12 mouse cellular contexts compared by ENCODE assay signal in genomic region chr13:38593114-38593513, GRCm38 (mm10). TPM values are rescaled to one million over a fixed set of nuclear protein-coding genes. Genes with fewer than 3 reads are reported as not detected.
DNase-seq lines count a peak whose midpoint lies in the region; ATAC-seq and TF ChIP-seq lines count a peak whose summit lies in the region.
"Had no signal": no experiment of that assay in that cellular context is flagged by ENCODE, and none has a peak within 500 bp of the region (broad histone marks: within the 10 kb centered on the region; RNA-seq: fewer than 3 reads in every experiment).

No protein-coding gene starts in this region.

- TF ChIP-seq EP300 in heart, postnatal 0 days (IDR thresholded peaks at IDR 0.05; ENCODE audit: low read depth) = peak; percentile 77

- peaks cover 7% of the 10 kb centered on the region for H3K4me1 ChIP-seq in heart, postnatal 0 days (ENCODE audit: control insufficient read depth, insufficient read depth)
- H3K4me1 ChIP-seq in lung, embryonic 16.5 days (replicated peaks; ENCODE audit: control insufficient read depth, insufficient read depth, low read length) = no peaks in the 10 kb centered on the region
- H3K4me1 ChIP-seq in midbrain, postnatal 0 days (ENCODE audit: insufficient read depth, low read length) = no peaks in the 10 kb centered on the region
- H3K4me1 ChIP-seq in hindbrain, embryonic 13.5 days (replicated peaks) = no peaks in the 10 kb centered on the region

- DNase-seq in brain, embryonic 14.5 days (ENCODE audit: low read depth) = peak; percentile 8
- peak; percentile 26 for DNase-seq in embryo, embryonic 9.5 days (ENCODE audit: extremely low spot score)
- DNase-seq in heart, postnatal 0 days (ENCODE audit: low spot score) = peak; percentile 72
- no peak for DNase-seq in adrenal gland, postnatal 14 days
- no peak for DNase-seq in midbrain, postnatal 0 days (ENCODE audit: low spot score)
- DNase-seq: adrenal gland, adult 2 months; cerebellum, adult 9-11 months had no signal

- 29% methylated on average over 6 of the region's 6 CpGs for WGBS in heart, postnatal 0 days
- 21% methylated on average over 6 of the region's 6 CpGs for WGBS in lung, embryonic 16.5 days
- whole genome bisulfite sequencing in midbrain, postnatal 0 days = 46% methylated on average over 6 of the region's 6 CpGs
- WGBS in hindbrain, embryonic 13.5 days = 63% methylated on average over 6 of the region's 6 CpGs

- no peaks in the 10 kb centered on the region for H3K36me3 ChIP-seq in heart, postnatal 0 days (replicated peaks; ENCODE audit: control insufficient read depth, insufficient read depth, low read length)
- H3K36me3 ChIP-seq in lung, embryonic 16.5 days (ENCODE audit: control insufficient read depth, insufficient read depth, low read length) = no peaks in the 10 kb centered on the region
- H3K36me3 ChIP-seq in midbrain, postnatal 0 days (ENCODE audit: insufficient read depth, low read length) = no peaks in the 10 kb centered on the region
- H3K36me3 ChIP-seq in hindbrain, embryonic 13.5 days = no peaks in the 10 kb centered on the region
- H3K36me3 ChIP-seq: G1E had no signal

- no peaks in the 10 kb centered on the region for H3K27me3 ChIP-seq in heart, postnatal 0 days (ENCODE audit: control insufficient read depth, insufficient read depth, low read length)
- no peaks in the 10 kb centered on the region for H3K27me3 ChIP-seq in lung, embryonic 16.5 days (ENCODE audit: control insufficient read depth, insufficient read depth, low read depth, low read length)
- no peaks in the 10 kb centered on the region for H3K27me3 ChIP-seq in midbrain, postnatal 0 days (ENCODE audit: insufficient read depth, low read length)
- no peaks in the 10 kb centered on the region for H3K27me3 ChIP-seq in hindbrain, embryonic 13.5 days

- H3K27ac ChIP-seq in heart, postnatal 0 days (ENCODE audit: low read depth) = peak overlapping the region; percentile 72
- no peak overlapping the region for H3K27ac ChIP-seq in lung, embryonic 16.5 days (ENCODE audit: low read length)
- no peak overlapping the region for H3K27ac ChIP-seq in midbrain, postnatal 0 days (ENCODE audit: low read depth, low read length)
- H3K27ac ChIP-seq in hindbrain, embryonic 13.5 days = no peak overlapping the region
- H3K27ac ChIP-seq: macrophage had no signal

- TF ChIP-seq POLR2A in brain, embryonic 14.5 days (IDR thresholded peaks at IDR 0.05; ENCODE audit: borderline replicate concordance, extremely low read depth, insufficient read depth, insufficient read length, poor library complexity, severe bottlenecking) = no peak

- H3K9ac ChIP-seq in heart, postnatal 0 days (replicated peaks; ENCODE audit: low read depth, low read length) = no peak overlapping the region
- no peak overlapping the region for H3K9ac ChIP-seq in lung, embryonic 16.5 days (ENCODE audit: low read length)
- no peak overlapping the region for H3K9ac ChIP-seq in midbrain, postnatal 0 days (replicated peaks; ENCODE audit: low read length, poor library complexity, severe bottlenecking)
- H3K9ac ChIP-seq in hindbrain, embryonic 13.5 days = no peak overlapping the region

- H3K4me3 ChIP-seq in heart, postnatal 0 days (ENCODE audit: low read depth, low read length) = no peak overlapping the region
- H3K4me3 ChIP-seq in lung, embryonic 16.5 days (ENCODE audit: low read length) = no peak overlapping the region
- H3K4me3 ChIP-seq in midbrain, postnatal 0 days (ENCODE audit: low read depth, low read length) = no peak overlapping the region
- no peak overlapping the region for H3K4me3 ChIP-seq in hindbrain, embryonic 13.5 days

- no peak for TF ChIP-seq CTCF in brain, embryonic 14.5 days (IDR thresholded peaks at IDR 0.05; ENCODE audit: borderline replicate concordance, extremely low read depth, insufficient read depth, insufficient read length)
- no peak for TF ChIP-seq CTCF in heart, postnatal 0 days (IDR thresholded peaks at IDR 0.05; ENCODE audit: low read depth)
- TF ChIP-seq CTCF in midbrain, postnatal 0 days (IDR thresholded peaks at IDR 0.05) = no peak

- no peaks in the 10 kb centered on the region for H3K9me3 ChIP-seq in heart, postnatal 0 days (replicated peaks; ENCODE audit: control insufficient read depth, low read length)
- no peaks in the 10 kb centered on the region for H3K9me3 ChIP-seq in lung, embryonic 16.5 days (ENCODE audit: control insufficient read depth, low read length)
- no peaks in the 10 kb centered on the region for H3K9me3 ChIP-seq in midbrain, postnatal 0 days (ENCODE audit: low read length)
- H3K9me3 ChIP-seq in hindbrain, embryonic 13.5 days = no peaks in the 10 kb centered on the region
- H3K9me3 ChIP-seq: G1E had no signal

- no peak overlapping the region for H3K4me2 ChIP-seq in heart, postnatal 0 days (ENCODE audit: low read depth, low read length)
- H3K4me2 ChIP-seq in lung, embryonic 16.5 days (ENCODE audit: low read depth, low read length) = no peak overlapping the region
- H3K4me2 ChIP-seq in midbrain, postnatal 0 days (ENCODE audit: low read depth, low read length, poor library complexity, severe bottlenecking) = no peak overlapping the region
- H3K4me2 ChIP-seq in hindbrain, embryonic 13.5 days = no peak overlapping the region

- ATAC-seq in heart, postnatal 0 days (ENCODE audit: insufficient read depth, low read depth) = peak; percentile 82
- ATAC-seq in lung, embryonic 16.5 days (ENCODE audit: low read depth) = peak; percentile 61
- no peak for ATAC-seq in midbrain, postnatal 0 days (ENCODE audit: low FRiP score)
- ATAC-seq in hindbrain, embryonic 13.5 days (ENCODE audit: low FRiP score) = no peak
- ATAC-seq: hindbrain, embryonic 16.5 days had no signal

RNA-seq across cellular contexts. Expression of gene Bloc1s5, which starts 41.8 kb away (rescaled TPM):
- polyA plus RNA-seq in brain, embryonic 14.5 days (2012; rRNA removed) = 9.1 and 9.2 TPM in 2 replicates
- total RNA-seq in heart, postnatal 0 days (2014; rRNA removed; ENCODE audit: low replicate concordance) = 8.5 and 10.4 TPM in 2 replicates
- 17.1 and 21.7 TPM in 2 replicates for polyA plus RNA-seq in heart, postnatal 0 days (2015; fragmentation: Nextera tagmentation; extraction: Ambion mirVana)
- polyA plus RNA-seq in lung, embryonic 16.5 days (2015; fragmentation: Nextera tagmentation; extraction: Ambion mirVana) = 16.6 and 19.5 TPM in 2 replicates
- total RNA-seq in adrenal gland, postnatal 14 days (2021) = 13.8 and 17.9 TPM in 2 replicates
- total RNA-seq in midbrain, postnatal 0 days (2014; rRNA removed) = 8.9 and 20.6 TPM in 2 replicates
- polyA plus RNA-seq in midbrain, postnatal 0 days (2015; fragmentation: Nextera tagmentation; extraction: Ambion mirVana) = 18.6 and 23.9 TPM in 2 replicates
- 25.0 and 26.0 TPM in 2 replicates for polyA plus RNA-seq in hindbrain, embryonic 13.5 days (2015; fragmentation: Nextera tagmentation; extraction: Ambion mirVana)

Comparison
In these comparisons a context has a peak if more than half of its experiments do, and no peak if none do; other contexts are left out.
1. DNase-seq: peak in brain, embryonic 14.5 days (single experiment), embryo, embryonic 9.5 days (single experiment) and heart, postnatal 0 days (single experiment); none in adrenal gland, postnatal 14 days (single experiment) and midbrain, postnatal 0 days (single experiment).
2. ATAC-seq: peak in heart, postnatal 0 days (single experiment) and lung, embryonic 16.5 days (single experiment); none in midbrain, postnatal 0 days (single experiment) and hindbrain, embryonic 13.5 days (single experiment).